Comparison of ENCODE assay signal across 8 mouse cellular contexts in genomic region chr11:104230066-104230778, GRCm38 (mm10). TPM values are rescaled to one million over a fixed set of nuclear protein-coding genes. Genes with fewer than 3 reads are reported as not detected.
DNase-seq lines count a peak whose midpoint lies in the region; ATAC-seq and TF ChIP-seq lines count a peak whose summit lies in the region.

No protein-coding gene starts in this region.

- DNase-seq in heart, postnatal 10 days, result no peak
- DNase-seq in midbrain, embryonic 10.5 days (ENCODE audit: low spot score), result peak; percentile 25
- no peak for DNase-seq in testis, postnatal 14 days (ENCODE audit: low spot score)
- DNase-seq in lung, postnatal 10 days, result no peak

- ATAC-seq in heart, embryonic 12.5 days (ENCODE audit: insufficient number of reproducible peaks, low FRiP score), result no peak
- ATAC-seq in embryonic facial prominence, embryonic 13.5 days (ENCODE audit: insufficient number of reproducible peaks, insufficient read depth, low FRiP score, low TSS enrichment, low read depth), result no peak
- no peak for ATAC-seq in intestine, postnatal 0 days
- ATAC-seq in activated CD4-positive, CD25-positive, alpha-beta regulatory T cell, adult 4 months, result no peak

- intact Hi-C loops in heart, postnatal 10 days (cut with DNase I), result loop anchor here (2.0 kb wide), 1 partner anchor 49 kb away; no protein-coding TSS in a partner anchor

- H3K27ac ChIP-seq in heart, embryonic 12.5 days (ENCODE audit: poor library complexity, severe bottlenecking), result no peak overlapping the region
- H3K27ac ChIP-seq in embryonic facial prominence, embryonic 13.5 days, result no peak overlapping the region
- no peak overlapping the region for H3K27ac ChIP-seq in intestine, postnatal 0 days (ENCODE audit: low read depth, low read length)
- H3K27ac ChIP-seq in midbrain, embryonic 10.5 days (replicated peaks), result peak overlapping the region; percentile 91

- peak overlapping the region; percentile 62 for H3K4me3 ChIP-seq in heart, embryonic 12.5 days
- peak overlapping the region; percentile 61 for H3K4me3 ChIP-seq in embryonic facial prominence, embryonic 13.5 days
- H3K4me3 ChIP-seq in intestine, postnatal 0 days (ENCODE audit: low read depth, low read length), result peak overlapping the region; percentile 65
- H3K4me3 ChIP-seq in midbrain, embryonic 10.5 days, result peak overlapping the region; percentile 73

- H3K36me3 ChIP-seq in heart, embryonic 12.5 days, result no peaks in the 10 kb centered on the region
- no peaks in the 10 kb centered on the region for H3K36me3 ChIP-seq in embryonic facial prominence, embryonic 13.5 days
- H3K36me3 ChIP-seq in intestine, postnatal 0 days (ENCODE audit: control insufficient read depth, insufficient read depth), result no peaks in the 10 kb centered on the region
- H3K36me3 ChIP-seq in midbrain, embryonic 10.5 days, result no peaks in the 10 kb centered on the region

- H3K27me3 ChIP-seq in heart, embryonic 12.5 days (replicated peaks), result peaks cover 58% of the 10 kb centered on the region
- peaks cover 48% of the 10 kb centered on the region for H3K27me3 ChIP-seq in embryonic facial prominence, embryonic 13.5 days
- H3K27me3 ChIP-seq in intestine, postnatal 0 days (replicated peaks; ENCODE audit: control insufficient read depth, insufficient read depth, low read length), result peaks cover 38% of the 10 kb centered on the region
- peaks cover 57% of the 10 kb centered on the region for H3K27me3 ChIP-seq in midbrain, embryonic 10.5 days (ENCODE audit: low read depth, poor library complexity, severe bottlenecking)

- no peak overlapping the region for H3K9ac ChIP-seq in heart, embryonic 12.5 days
- H3K9ac ChIP-seq in embryonic facial prominence, embryonic 13.5 days, result no peak overlapping the region
- H3K9ac ChIP-seq in intestine, postnatal 0 days (ENCODE audit: low read depth, low read length), result peak overlapping the region; percentile 45; the same call in 1 of the 2 replicates

- H3K4me1 ChIP-seq in heart, embryonic 12.5 days (replicated peaks), result peaks cover 27% of the 10 kb centered on the region
- H3K4me1 ChIP-seq in embryonic facial prominence, embryonic 13.5 days, result peaks cover 36% of the 10 kb centered on the region
- H3K4me1 ChIP-seq in intestine, postnatal 0 days (replicated peaks; ENCODE audit: control insufficient read depth, insufficient read depth, low read length), result no peaks in the 10 kb centered on the region; the same call in 1 of the 2 replicates
- peaks cover 50% of the 10 kb centered on the region for H3K4me1 ChIP-seq in midbrain, embryonic 10.5 days

- H3K4me2 ChIP-seq in heart, embryonic 12.5 days, result peak overlapping the region; percentile 99
- peak overlapping the region; percentile 100 for H3K4me2 ChIP-seq in embryonic facial prominence, embryonic 13.5 days
- peak overlapping the region; percentile 99 for H3K4me2 ChIP-seq in intestine, postnatal 0 days (replicated peaks; ENCODE audit: low read depth)

- WGBS in heart, embryonic 12.5 days, result 13% methylated on average over 9 of the region's 9 CpGs
- WGBS in embryonic facial prominence, embryonic 13.5 days, result 9% methylated on average over 9 of the region's 9 CpGs
- 13% methylated on average over 9 of the region's 9 CpGs for WGBS in intestine, postnatal 0 days
- WGBS in midbrain, embryonic 10.5 days, result 13% methylated on average over 9 of the region's 9 CpGs

- peak; percentile 42 for TF ChIP-seq CTCF in intestine, postnatal 0 days (IDR thresholded peaks at IDR 0.05; ENCODE audit: low read depth)

- no peaks in the 10 kb centered on the region for H3K9me3 ChIP-seq in heart, embryonic 12.5 days (replicated peaks)
- no peaks in the 10 kb centered on the region for H3K9me3 ChIP-seq in embryonic facial prominence, embryonic 13.5 days
- H3K9me3 ChIP-seq in intestine, postnatal 0 days (ENCODE audit: control insufficient read depth), result no peaks in the 10 kb centered on the region
- no peaks in the 10 kb centered on the region for H3K9me3 ChIP-seq in midbrain, embryonic 10.5 days (replicated peaks)

RNA-seq across cellular contexts. Expression of gene Mapt, which starts 1.0 kb away (rescaled TPM):
- polyA plus RNA-seq in heart, embryonic 12.5 days (2016; fragmentation: Nextera tagmentation; extraction: Ambion mirVana), result 0.41 and 0.98 TPM in 2 replicates
- total RNA-seq in heart, postnatal 10 days (2021), result 10 to 100 TPM; 40.7 to 52.8 TPM
- polyA plus RNA-seq in embryonic facial prominence, embryonic 13.5 days (2015; fragmentation: Nextera tagmentation; extraction: Ambion mirVana), result 9.7 and 10.5 TPM in 2 replicates
- 9.1 and 9.2 TPM in 2 replicates for polyA plus RNA-seq in intestine, postnatal 0 days (2015; fragmentation: Nextera tagmentation; extraction: Ambion mirVana)
- polyA plus RNA-seq in midbrain, embryonic 10.5 days (2016; fragmentation: Nextera tagmentation; extraction: Ambion mirVana), result 23.7 and 47.2 TPM in 2 replicates
- 1 to 10 TPM in 1 of 2 experiments, not detected in 1; 1.5 TPM for polyA plus RNA-seq in activated CD4-positive, CD25-positive, alpha-beta regulatory T cell, adult 4 months (2017; shearing (Covaris generic))

RNA-seq across cellular contexts. Expression of gene Sppl2c, which starts 44.1 kb away (rescaled TPM):
- not detected in 2 replicates for polyA plus RNA-seq in heart, embryonic 12.5 days (2016; fragmentation: Nextera tagmentation; extraction: Ambion mirVana)
- not detected for total RNA-seq in heart, postnatal 10 days (2021)
- polyA plus RNA-seq in embryonic facial prominence, embryonic 13.5 days (2015; fragmentation: Nextera tagmentation; extraction: Ambion mirVana), result not detected in 2 replicates
- not detected in 2 replicates for polyA plus RNA-seq in intestine, postnatal 0 days (2015; fragmentation: Nextera tagmentation; extraction: Ambion mirVana)
- not detected in 2 replicates for polyA plus RNA-seq in midbrain, embryonic 10.5 days (2016; fragmentation: Nextera tagmentation; extraction: Ambion mirVana)
- not detected for polyA plus RNA-seq in activated CD4-positive, CD25-positive, alpha-beta regulatory T cell, adult 4 months (2017; shearing (Covaris generic))
